Mouse (Mus musculus): ENCODE data around the gene Nrtn. TPM values are rescaled to one million over a fixed set of nuclear protein-coding genes. Genes with fewer than 3 reads are reported as not detected.

The Nrtn gene
- polyA plus RNA-seq, 1 experiment from 2014 or later = 3.4 TPM

DNA sequence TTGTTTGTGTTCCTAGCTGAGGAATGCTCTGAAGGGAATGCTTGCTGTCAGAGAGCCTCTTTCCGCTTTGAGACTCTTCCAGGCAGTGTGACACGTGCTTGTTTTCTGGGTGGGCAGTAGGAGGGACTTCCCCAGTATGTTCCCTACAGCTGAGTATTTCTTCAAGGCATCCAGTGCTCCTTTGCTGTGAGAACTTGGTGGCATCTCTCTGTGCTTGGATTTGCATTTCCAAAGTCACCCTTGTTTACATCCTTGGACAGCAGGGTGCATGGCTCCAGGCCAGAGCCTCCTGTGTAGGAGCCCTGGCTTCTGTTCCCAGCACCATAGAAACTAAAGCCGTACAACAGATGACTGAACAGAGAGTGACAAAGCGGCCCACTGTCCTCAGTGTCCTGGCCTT is 48.6 kb downstream of the Nrtn start:
- H3K9me3 ChIP-seq = no peaks in the 10 kb centered on the region
- no peak overlapping the region for H3K27ac ChIP-seq
- no peaks in the 10 kb centered on the region for H3K4me1 ChIP-seq
- H3K4me3 ChIP-seq = no peak overlapping the region
- peaks cover 93% of the 10 kb centered on the region for H3K36me3 ChIP-seq
- H3K9ac ChIP-seq = no peak overlapping the region
- H3K27me3 ChIP-seq (replicated peaks) = no peaks in the 10 kb centered on the region
- no peak overlapping the region for H3K4me2 ChIP-seq (replicated peaks)
- WGBS = 85% methylated on average over 4 of the region's 4 CpGs
- no peak for ATAC-seq (ENCODE audit: low FRiP score, low read depth)

DNA sequence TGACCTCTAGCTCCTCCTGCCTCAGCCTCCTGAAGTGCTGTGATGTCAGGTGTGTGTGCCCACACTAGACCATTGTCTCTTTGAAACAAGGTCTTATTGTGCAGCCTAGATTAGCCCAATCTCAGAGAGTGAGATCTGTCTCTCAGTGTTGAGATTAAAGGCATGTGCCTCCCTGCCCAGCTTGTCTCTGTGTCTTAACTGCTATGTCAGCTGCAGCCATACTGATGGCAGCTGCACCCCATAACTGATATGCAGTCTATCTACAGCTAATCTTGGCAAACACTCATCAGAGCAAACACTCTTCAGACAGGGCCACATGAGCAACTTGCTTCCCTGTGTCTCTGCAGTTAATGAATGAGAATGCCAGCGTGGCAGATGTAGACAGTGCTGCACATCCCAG is 50.8 kb downstream of the Nrtn start:
- no peak overlapping the region for H3K9ac ChIP-seq
- ATAC-seq (ENCODE audit: low FRiP score, low read depth) = no peak

DNA sequence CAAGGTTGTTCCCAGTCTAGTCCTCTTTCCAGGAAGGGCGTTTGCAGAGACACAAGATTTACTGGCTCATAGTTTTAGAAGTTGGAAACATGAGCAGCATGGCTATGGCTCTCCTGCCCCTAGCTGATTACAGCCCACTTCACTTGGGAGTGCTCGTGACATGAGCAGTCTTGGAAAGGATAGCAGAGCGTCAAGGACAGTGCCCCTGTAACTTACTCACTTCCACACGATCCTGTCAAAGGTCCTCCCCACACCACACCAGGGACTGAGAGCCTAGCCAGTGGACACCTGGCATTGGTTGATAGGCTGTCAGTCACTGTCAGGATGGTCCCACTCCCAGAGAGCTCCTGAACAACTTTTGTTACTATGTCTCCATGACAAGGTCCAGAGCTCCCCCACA is 54.3 kb downstream of the Nrtn start:
- Histone ChIP-seq H3K36me3 (peaks cover 96% of the 10 kb centered on the region), H3K4me1 (no peaks in the 10 kb centered on the region), H3K9ac (no peak overlapping the region), H3K4me3 (no peak overlapping the region), H3K27ac (no peak overlapping the region), H3K27me3 (replicated peaks) (no peaks in the 10 kb centered on the region), H3K9me3 (no peaks in the 10 kb centered on the region), H3K4me2 (replicated peaks) (no peak overlapping the region)
- 89% methylated on average over 4 of the region's 4 CpGs for WGBS
- no peak for ATAC-seq (ENCODE audit: low FRiP score, low read depth)

More for the DNA sequence above, 50.8 kb downstream of the Nrtn start:
- H3K9me3 ChIP-seq = no peaks in the 10 kb centered on the region
- no peaks in the 10 kb centered on the region for H3K27me3 ChIP-seq (replicated peaks)
- 95% methylated on average over 1 of the region's 1 CpGs for WGBS
- H3K4me1 ChIP-seq = no peaks in the 10 kb centered on the region
- peaks cover 96% of the 10 kb centered on the region for H3K36me3 ChIP-seq
- no peak overlapping the region for H3K27ac ChIP-seq
- no peak overlapping the region for H3K4me2 ChIP-seq (replicated peaks)
- H3K4me3 ChIP-seq = no peak overlapping the region

Other genes starting within 250 kb of the Nrtn start
- not detected in 2 replicates for gene Znrf4, start 245.1 kb downstream of the Nrtn start, polyA plus RNA-seq (2016; fragmentation: Nextera tagmentation; extraction: Ambion mirVana)
- 1.1 and 1.4 TPM in 2 replicates for gene Gm20219, start 203.1 kb downstream of the Nrtn start, polyA plus RNA-seq (2016; fragmentation: Nextera tagmentation; extraction: Ambion mirVana)
- 87.1 and 90.5 TPM in 2 replicates for gene Safb2, start 172.9 kb downstream of the Nrtn start, polyA plus RNA-seq (2016; fragmentation: Nextera tagmentation; extraction: Ambion mirVana)
- 140 and 162 TPM in 2 replicates for gene Safb, start 172.7 kb downstream of the Nrtn start, polyA plus RNA-seq (2016; fragmentation: Nextera tagmentation; extraction: Ambion mirVana)
- gene 2410015M20Rik, start 147.8 kb downstream of the Nrtn start, polyA plus RNA-seq (2016; fragmentation: Nextera tagmentation; extraction: Ambion mirVana) = 192 and 202 TPM in 2 replicates
- 1,187 and 1,201 TPM in 2 replicates for gene Rpl36, start 144.1 kb downstream of the Nrtn start, polyA plus RNA-seq (2016; fragmentation: Nextera tagmentation; extraction: Ambion mirVana)
- gene Lonp1, start 130.6 kb downstream of the Nrtn start, polyA plus RNA-seq (2016; fragmentation: Nextera tagmentation; extraction: Ambion mirVana) = 53.7 and 54.3 TPM in 2 replicates
- gene Catsperd, start 129.4 kb downstream of the Nrtn start, polyA plus RNA-seq (2016; fragmentation: Nextera tagmentation; extraction: Ambion mirVana) = 0.93 and 1.5 TPM in 2 replicates
- gene Ranbp3, start 84.2 kb downstream of the Nrtn start, polyA plus RNA-seq (2016; fragmentation: Nextera tagmentation; extraction: Ambion mirVana) = 105 and 106 TPM in 2 replicates
- gene Ndufa11, start 39.8 kb downstream of the Nrtn start, polyA plus RNA-seq (2016; fragmentation: Nextera tagmentation; extraction: Ambion mirVana) = 404 and 428 TPM in 2 replicates
- gene Vmac, start 39.5 kb downstream of the Nrtn start, polyA plus RNA-seq (2016; fragmentation: Nextera tagmentation; extraction: Ambion mirVana) = 15.0 and 16.3 TPM in 2 replicates
- gene Dus3l, start 7.2 kb upstream of the Nrtn start, polyA plus RNA-seq (2016; fragmentation: Nextera tagmentation; extraction: Ambion mirVana) = 49.3 and 54.3 TPM in 2 replicates
- 1.6 and 1.8 TPM in 2 replicates for gene Prr22, start 12.7 kb upstream of the Nrtn start, polyA plus RNA-seq (2016; fragmentation: Nextera tagmentation; extraction: Ambion mirVana)
- 4.9 and 6.0 TPM in 2 replicates for gene Rfx2, start 73.5 kb upstream of the Nrtn start, polyA plus RNA-seq (2016; fragmentation: Nextera tagmentation; extraction: Ambion mirVana)
- gene Acsbg2, start 116.9 kb upstream of the Nrtn start, polyA plus RNA-seq (2016; fragmentation: Nextera tagmentation; extraction: Ambion mirVana) = not detected in 2 replicates
- 0.16 and 0.42 TPM in 2 replicates for gene 1700061G19Rik, start 117.9 kb upstream of the Nrtn start, polyA plus RNA-seq (2016; fragmentation: Nextera tagmentation; extraction: Ambion mirVana)
- 86.1 and 89.8 TPM in 2 replicates for gene Mllt1, start 177.9 kb upstream of the Nrtn start, polyA plus RNA-seq (2016; fragmentation: Nextera tagmentation; extraction: Ambion mirVana)
- not detected in 2 replicates for gene Acer1, start 224.6 kb upstream of the Nrtn start, polyA plus RNA-seq (2016; fragmentation: Nextera tagmentation; extraction: Ambion mirVana)
- gene Clpp, start 232.8 kb upstream of the Nrtn start, polyA plus RNA-seq (2016; fragmentation: Nextera tagmentation; extraction: Ambion mirVana) = 134 and 152 TPM in 2 replicates
- gene Alkbh7, start 239.8 kb upstream of the Nrtn start, polyA plus RNA-seq (2016; fragmentation: Nextera tagmentation; extraction: Ambion mirVana) = 38.0 and 38.2 TPM in 2 replicates
- not detected in 2 replicates for gene Pspn, start 242.5 kb upstream of the Nrtn start, polyA plus RNA-seq (2016; fragmentation: Nextera tagmentation; extraction: Ambion mirVana)